Mouse (Mus musculus) C2C12 (cell line): Measurements from ENCODE around the gene Grk3.

ENCODE experiments used
- CEBPB ChIP-seq: IDR thresholded peaks from one replicate; pipeline ENCODE4 v1.6.1; 2011; ENCODE audit warnings: low read depth, mild to moderate bottlenecking, control low read depth, moderate library complexity
- CTCF ChIP-seq: IDR thresholded peaks from one replicate; pipeline ENCODE4 v1.5.1; 2011; ENCODE audit not compliant: control insufficient read depth, insufficient read depth, insufficient read length
- FOSL1 ChIP-seq: IDR thresholded peaks from one replicate; pipeline ENCODE4 v1.8.0; 2011; ENCODE audit warnings: mild to moderate bottlenecking, low read length; ENCODE audit not compliant: poor library complexity, insufficient read depth, severe bottlenecking
- MAX ChIP-seq: IDR thresholded peaks from one replicate; pipeline ENCODE4 v1.6.1; 2011; ENCODE audit warnings: mild to moderate bottlenecking, control low read depth
- MYOD1 ChIP-seq: IDR thresholded peaks from one replicate; pipeline ENCODE4 v1.6.1; 2011; ENCODE audit warnings: low read depth; ENCODE audit not compliant: control insufficient read depth, insufficient read length
- USF1 ChIP-seq: IDR thresholded peaks from one replicate; pipeline ENCODE4 v1.6.1; 2011; ENCODE audit warnings: low read depth, mild to moderate bottlenecking, control low read depth, moderate library complexity

GRCm38 (mm10) chr5:112973596-112973995, 42.0 kb downstream of the Grk3 start:
- TF ChIP-seq CTCF (no peak), FOSL1 (no peak), USF1 (no peak), MAX (no peak), CEBPB (no peak), MYOD1 (no peak)
